Mouse (Mus musculus): Measurements from ENCODE around the gene Gnat1. TPM values are rescaled to one million over a fixed set of nuclear protein-coding genes. Genes with fewer than 3 reads are reported as not detected.

The Gnat1 gene
- polyA plus RNA-seq, 1 experiment from 2014 or later: 1.2 TPM

- Histone ChIP-seq H3K9me3 (replicated peaks) (no peaks in the 10 kb centered on the region), H3K27me3 (no peaks in the 10 kb centered on the region), H3K9ac (peak overlapping the region; percentile 93), H3K4me1 (replicated peaks) (peaks cover 85% of the 10 kb centered on the region), H3K4me2 (peak overlapping the region; percentile 99), H3K4me3 (replicated peaks) (peak overlapping the region; percentile 81), H3K36me3 (replicated peaks) (peaks cover 32% of the 10 kb centered on the region), H3K27ac (replicated peaks) (peak overlapping the region; percentile 89)
- 23% methylated on average over 6 of the region's 6 CpGs for WGBS (ENCODE audit: insufficient replicate concordance)
- 0 out of 2 replicates have a peak, but pooled peaks have one; percentile 1 for ATAC-seq (ENCODE audit: insufficient read depth)
Measured at GRCm38 (mm10) chr9:107632478-107632877, 47.0 kb downstream of the Gnat1 start.

GRCm38 (mm10) chr9:107631861-107632260 is 47.7 kb downstream of the Gnat1 start:
- H3K27ac ChIP-seq (replicated peaks): peak overlapping the region; percentile 89
- WGBS (ENCODE audit: insufficient replicate concordance): 90% methylated on average over 8 of the region's 8 CpGs
- H3K9me3 ChIP-seq (replicated peaks): no peaks in the 10 kb centered on the region
- H3K4me1 ChIP-seq (replicated peaks): peaks cover 88% of the 10 kb centered on the region
- no peak for ATAC-seq (ENCODE audit: insufficient read depth)
- no peak overlapping the region for H3K9ac ChIP-seq
- peaks cover 32% of the 10 kb centered on the region for H3K36me3 ChIP-seq (replicated peaks)
- peak overlapping the region; percentile 99 for H3K4me2 ChIP-seq
- peak overlapping the region; percentile 81 for H3K4me3 ChIP-seq (replicated peaks)
- H3K27me3 ChIP-seq: no peaks in the 10 kb centered on the region

- H3K36me3 ChIP-seq (replicated peaks): peaks cover 32% of the 10 kb centered on the region
- no peak for ATAC-seq (ENCODE audit: insufficient read depth)
- H3K27ac ChIP-seq (replicated peaks): peak overlapping the region; percentile 89
- H3K4me2 ChIP-seq: peak overlapping the region; percentile 99
- H3K9ac ChIP-seq: no peak overlapping the region
- no peaks in the 10 kb centered on the region for H3K27me3 ChIP-seq
- peaks cover 93% of the 10 kb centered on the region for H3K4me1 ChIP-seq (replicated peaks)
- H3K9me3 ChIP-seq (replicated peaks): no peaks in the 10 kb centered on the region
- 83% methylated on average over 9 of the region's 9 CpGs for WGBS (ENCODE audit: insufficient replicate concordance)
- H3K4me3 ChIP-seq (replicated peaks): no peak overlapping the region
Measured at GRCm38 (mm10) chr9:107631311-107631826, 48.1 kb downstream of the Gnat1 start.

- Histone ChIP-seq H3K9ac (no peak overlapping the region), H3K4me1 (replicated peaks) (peaks cover 93% of the 10 kb centered on the region), H3K36me3 (replicated peaks) (peaks cover 38% of the 10 kb centered on the region), H3K27ac (replicated peaks) (peak overlapping the region; percentile 80), H3K4me2 (peak overlapping the region; percentile 57), H3K27me3 (no peaks in the 10 kb centered on the region), H3K9me3 (replicated peaks) (no peaks in the 10 kb centered on the region), H3K4me3 (replicated peaks) (no peak overlapping the region)
- ATAC-seq (ENCODE audit: insufficient read depth): no peak
- WGBS (ENCODE audit: insufficient replicate concordance): 42% methylated on average over 4 of the region's 4 CpGs
Measured at GRCm38 (mm10) chr9:107630576-107630975, 48.9 kb downstream of the Gnat1 start.

- H3K4me2 ChIP-seq: peak overlapping the region; percentile 57
- no peak for ATAC-seq (ENCODE audit: insufficient read depth)
- peaks cover 44% of the 10 kb centered on the region for H3K36me3 ChIP-seq (replicated peaks)
- peak overlapping the region; percentile 80 for H3K27ac ChIP-seq (replicated peaks)
- H3K4me1 ChIP-seq (replicated peaks): peaks cover 96% of the 10 kb centered on the region
- WGBS (ENCODE audit: insufficient replicate concordance): 45% methylated on average over 14 of the region's 14 CpGs
- 0 out of 2 replicates have a peak overlapping the region, but pooled peaks have one; percentile 25 for H3K9ac ChIP-seq
- H3K9me3 ChIP-seq (replicated peaks): no peaks in the 10 kb centered on the region
- H3K4me3 ChIP-seq (replicated peaks): peak overlapping the region; percentile 11; the same call in 1 of the 2 replicates
- H3K27me3 ChIP-seq: no peaks in the 10 kb centered on the region
Measured at GRCm38 (mm10) chr9:107629901-107630425, 49.5 kb downstream of the Gnat1 start.

GRCm38 (mm10) chr9:107629411-107629730 is 50.1 kb downstream of the Gnat1 start:
- Histone ChIP-seq H3K9me3 (replicated peaks) (no peaks in the 10 kb centered on the region), H3K27ac (replicated peaks) (peak overlapping the region; percentile 80), H3K9ac (0 out of 2 replicates have a peak overlapping the region, but pooled peaks have one; percentile 25), H3K27me3 (no peaks in the 10 kb centered on the region), H3K4me2 (peak overlapping the region; percentile 57), H3K36me3 (replicated peaks) (peaks cover 50% of the 10 kb centered on the region), H3K4me1 (replicated peaks) (peaks cover 99% of the 10 kb centered on the region), H3K4me3 (replicated peaks) (peak overlapping the region; percentile 11; the same call in 1 of the 2 replicates)
- no peak for ATAC-seq (ENCODE audit: insufficient read depth)
- 2% methylated on average over 4 of the region's 4 CpGs for WGBS (ENCODE audit: insufficient replicate concordance)

GRCm38 (mm10) chr9:107628721-107629410 is 50.6 kb downstream of the Gnat1 start:
- Histone ChIP-seq H3K4me1 (replicated peaks) (peaks cover 99% of the 10 kb centered on the region), H3K4me2 (peak overlapping the region; percentile 57), H3K36me3 (replicated peaks) (peaks cover 55% of the 10 kb centered on the region), H3K27me3 (no peaks in the 10 kb centered on the region), H3K4me3 (replicated peaks) (peak overlapping the region; percentile 14), H3K27ac (replicated peaks) (peak overlapping the region; percentile 80), H3K9me3 (replicated peaks) (no peaks in the 10 kb centered on the region), H3K9ac (0 out of 2 replicates have a peak overlapping the region, but pooled peaks have one; percentile 25)
- no peak for ATAC-seq (ENCODE audit: insufficient read depth)
- 43% methylated on average over 15 of the region's 15 CpGs for WGBS (ENCODE audit: insufficient replicate concordance)

GRCm38 (mm10) chr9:107627387-107628255 is 51.9 kb downstream of the Gnat1 start:
- no peak overlapping the region for H3K9ac ChIP-seq
- peak overlapping the region; percentile 57; the same call in 1 of the 2 replicates for H3K4me2 ChIP-seq
- H3K27ac ChIP-seq (replicated peaks): peak overlapping the region; percentile 80
- 47% methylated on average over 20 of the region's 20 CpGs for WGBS (ENCODE audit: insufficient replicate concordance)
- H3K4me1 ChIP-seq (replicated peaks): peaks cover 89% of the 10 kb centered on the region
- no peaks in the 10 kb centered on the region for H3K9me3 ChIP-seq (replicated peaks)
- no peaks in the 10 kb centered on the region for H3K27me3 ChIP-seq
- H3K36me3 ChIP-seq (replicated peaks): peaks cover 60% of the 10 kb centered on the region
- H3K4me3 ChIP-seq (replicated peaks): no peak overlapping the region
- no peak for ATAC-seq (ENCODE audit: insufficient read depth)

GRCm38 (mm10) chr9:107626844-107627277 is 52.7 kb downstream of the Gnat1 start:
- Histone ChIP-seq H3K9ac (peak overlapping the region; percentile 40; the same call in 1 of the 2 replicates), H3K4me1 (replicated peaks) (peaks cover 81% of the 10 kb centered on the region), H3K27me3 (no peaks in the 10 kb centered on the region), H3K27ac (replicated peaks) (peak overlapping the region; percentile 66), H3K4me2 (peak overlapping the region; percentile 43), H3K4me3 (replicated peaks) (no peak overlapping the region), H3K9me3 (replicated peaks) (no peaks in the 10 kb centered on the region), H3K36me3 (replicated peaks) (peaks cover 62% of the 10 kb centered on the region)
- ATAC-seq (ENCODE audit: insufficient read depth): peak; percentile 47; the same call in 1 of the 2 replicates
- 5% methylated on average over 2 of the region's 2 CpGs for WGBS (ENCODE audit: insufficient replicate concordance)

- WGBS (ENCODE audit: insufficient replicate concordance): 41% methylated on average over 15 of the region's 15 CpGs
- peaks cover 56% of the 10 kb centered on the region for H3K36me3 ChIP-seq (replicated peaks)
- ATAC-seq (ENCODE audit: insufficient read depth): peak; percentile 38; the same call in 1 of the 2 replicates
- H3K27ac ChIP-seq (replicated peaks): peak overlapping the region; percentile 66
- H3K4me3 ChIP-seq (replicated peaks): no peak overlapping the region
- no peaks in the 10 kb centered on the region for H3K9me3 ChIP-seq (replicated peaks)
- H3K4me1 ChIP-seq (replicated peaks): peaks cover 76% of the 10 kb centered on the region
- H3K9ac ChIP-seq: peak overlapping the region; percentile 40; the same call in 1 of the 2 replicates
- peak overlapping the region; percentile 43 for H3K4me2 ChIP-seq
- H3K27me3 ChIP-seq: no peaks in the 10 kb centered on the region
Measured at GRCm38 (mm10) chr9:107626158-107626843, 53.2 kb downstream of the Gnat1 start.
